Mouse (Mus musculus) ovary, postnatal 36 days (tissue): ENCODE data around the gene Tubb2b.
A peak's percentile ranks its signal among the peaks of the same experiment; 100 is the strongest.

ENCODE experiments used
- DNase-seq: peaks from one replicate; pipeline ENCODE4 v3.0.0; 2022; ENCODE audit warnings: low spot score, mixed read lengths

Tubb2b gene

DNA sequence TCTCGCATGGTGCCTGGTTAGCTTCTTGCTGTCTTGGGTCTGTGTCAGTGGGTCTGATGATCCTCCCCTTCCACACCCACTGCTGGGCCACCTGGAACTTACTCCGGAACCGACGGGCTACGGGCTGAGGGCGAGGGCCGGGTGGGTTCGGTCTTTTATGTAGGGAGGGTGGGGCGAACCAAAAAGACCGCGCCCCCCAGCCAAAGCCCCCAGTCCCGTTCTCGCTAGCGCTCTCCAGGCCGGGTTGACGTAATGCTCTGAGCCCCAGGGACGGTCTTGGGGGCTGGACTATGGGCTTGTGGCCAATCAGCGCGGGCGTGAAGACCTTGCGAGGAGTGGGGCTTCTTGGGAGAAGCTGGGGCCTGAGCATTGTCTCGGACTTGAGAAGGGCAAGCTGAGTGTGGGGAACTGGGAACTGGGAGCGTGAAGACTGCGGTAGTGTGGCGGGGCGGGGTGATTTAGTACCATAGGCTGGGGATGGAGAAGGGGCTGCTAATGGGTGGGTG, at the start of gene Tubb2b:
Gene Tubb2b (minus strand): TSS at position 241 of the 506 bp plus-strand sequence.
- peak; percentile 57 for DNase-seq

DNA sequence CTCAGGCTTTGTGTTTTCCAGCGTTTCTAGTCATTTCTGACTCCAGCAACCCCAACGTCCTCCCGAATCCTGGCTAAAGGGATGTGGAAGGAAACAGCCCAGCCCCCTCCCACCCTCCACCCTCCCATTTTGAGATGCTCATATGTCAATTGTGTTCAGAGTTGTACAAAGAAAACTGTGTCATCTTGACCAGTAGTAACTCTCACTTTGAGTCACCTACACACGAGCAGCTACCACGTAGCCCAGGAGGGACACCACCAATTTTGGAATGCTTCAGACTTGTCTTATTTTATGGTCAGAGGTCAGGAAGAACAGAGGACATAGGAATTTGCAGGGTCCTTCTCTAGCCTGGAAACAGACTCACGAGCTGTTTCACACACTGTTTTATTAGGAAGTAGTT, 43.8 kb upstream of the Tubb2b start:
- no peak for DNase-seq

DNA sequence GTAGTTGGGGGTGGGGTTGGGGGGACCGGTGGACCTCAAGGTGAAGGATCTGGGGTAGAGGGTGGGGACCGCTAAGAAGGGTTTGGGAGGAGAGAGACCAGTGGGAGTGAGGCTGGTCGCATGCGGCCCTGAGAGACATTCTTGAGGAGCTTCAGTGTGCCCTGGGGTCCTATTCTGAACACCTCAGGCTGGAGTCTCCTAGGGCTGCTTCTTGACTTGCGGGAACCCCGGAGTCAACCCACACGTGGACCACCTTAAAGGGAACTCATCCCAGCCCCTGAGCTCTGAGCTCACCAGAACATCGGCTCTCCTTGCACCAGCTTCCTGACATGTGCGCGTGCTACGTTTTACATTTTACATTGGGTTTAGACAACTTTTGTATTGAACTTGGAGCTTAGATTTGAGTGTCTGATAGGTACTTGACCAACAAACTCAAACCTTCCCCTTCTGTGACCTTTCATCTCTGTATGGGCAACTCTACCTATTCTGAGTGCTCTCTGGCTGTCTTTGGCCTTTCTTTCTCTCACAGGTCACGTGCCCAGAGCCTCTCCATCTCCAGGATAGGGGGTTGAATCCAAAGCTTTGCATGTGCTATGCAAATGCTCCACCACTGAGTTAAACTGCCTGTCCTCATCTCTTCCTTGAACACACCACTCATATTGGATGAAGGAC, 33.2 kb upstream of the Tubb2b start:
- no peak for DNase-seq

DNA sequence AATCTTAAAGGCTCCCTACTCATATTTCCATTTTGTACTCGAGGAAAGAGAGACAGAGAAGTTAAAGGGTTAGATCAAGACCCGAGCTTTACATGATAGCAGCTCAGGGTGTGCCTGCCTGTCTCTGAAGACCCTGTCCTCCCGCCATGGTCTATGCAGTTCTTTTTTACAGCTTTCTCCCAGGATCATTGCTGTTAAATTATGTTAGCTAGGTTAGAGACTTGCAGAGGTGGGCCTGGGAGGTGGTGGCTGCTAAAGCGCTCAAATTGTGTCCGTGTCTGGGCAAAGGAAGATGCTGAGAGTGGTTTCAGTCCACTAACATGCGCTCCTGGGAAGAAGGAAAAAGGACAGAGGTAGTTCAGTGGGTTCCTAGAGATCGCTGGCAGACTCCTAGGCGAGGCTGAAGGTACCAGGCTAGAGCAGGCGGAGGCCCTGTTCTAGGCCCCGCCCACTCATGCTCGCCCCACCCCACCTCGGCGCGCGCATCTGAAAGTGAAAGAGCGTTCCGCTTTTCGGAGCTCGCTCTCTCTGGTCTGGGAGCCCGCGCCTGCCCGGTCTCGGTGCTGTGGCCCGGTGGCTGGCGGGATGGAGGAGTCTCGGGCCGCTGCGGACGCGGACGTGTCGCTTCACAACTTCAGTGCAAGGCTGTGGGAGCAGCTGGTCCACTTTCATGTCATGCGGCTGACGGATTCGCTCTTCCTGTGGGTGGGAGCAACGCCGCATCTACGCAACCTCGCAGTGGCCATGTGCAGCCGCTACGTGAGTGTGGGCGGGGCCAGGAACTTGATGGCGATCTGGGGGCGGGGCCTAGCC, 32.4 kb upstream of the Tubb2b start, which contains the start of gene Psmg4:
Gene Psmg4 (plus strand): TSS at position 474 of the 813 bp plus-strand sequence.
- peak; percentile 93 for DNase-seq

DNA sequence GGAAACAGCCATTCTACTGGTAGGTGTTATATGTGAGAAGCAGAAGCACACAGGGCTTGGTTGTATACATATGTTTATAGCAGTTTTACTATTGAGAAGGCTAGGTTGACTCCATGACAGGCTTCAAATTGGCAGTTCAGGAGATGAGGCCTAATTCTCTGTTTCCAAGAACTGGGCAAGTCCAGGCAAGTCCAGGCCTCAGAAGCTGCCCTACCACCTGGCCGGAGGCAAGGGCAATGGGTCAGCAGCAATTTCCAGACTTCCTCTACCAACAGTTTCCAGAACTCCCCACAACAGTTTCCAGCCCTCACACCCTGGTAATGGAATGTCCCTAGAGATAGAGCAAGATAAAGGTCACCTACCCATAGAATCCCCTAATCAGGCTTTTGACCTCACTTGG, 29.7 kb upstream of the Tubb2b start:
- no peak for DNase-seq

DNA sequence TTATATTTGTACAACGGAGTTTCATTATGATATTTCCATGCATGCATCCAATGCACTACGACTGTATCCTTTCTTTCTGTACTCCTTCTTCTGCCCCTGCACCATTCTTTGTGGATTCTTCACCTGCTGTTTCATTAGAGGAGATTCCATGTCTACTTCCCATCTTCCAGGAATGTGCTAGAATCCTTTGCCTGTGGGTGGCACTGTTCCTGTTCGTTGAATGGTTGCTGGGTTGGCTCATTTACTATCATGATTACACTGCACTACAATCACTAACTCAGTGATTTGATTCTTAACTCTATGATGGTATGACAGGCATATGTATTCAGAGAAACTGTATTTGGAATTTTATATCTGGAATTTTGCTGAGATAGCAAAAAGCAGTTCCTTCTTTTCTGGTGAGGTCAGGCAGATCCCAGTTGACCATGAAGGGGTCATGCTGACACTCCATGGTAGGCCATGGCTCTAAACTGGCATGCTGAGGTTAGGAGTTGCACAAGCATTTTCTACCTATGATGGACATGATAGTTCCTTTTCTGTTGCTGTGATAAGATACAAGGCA, 27.4 kb upstream of the Tubb2b start:
- no peak for DNase-seq

DNA sequence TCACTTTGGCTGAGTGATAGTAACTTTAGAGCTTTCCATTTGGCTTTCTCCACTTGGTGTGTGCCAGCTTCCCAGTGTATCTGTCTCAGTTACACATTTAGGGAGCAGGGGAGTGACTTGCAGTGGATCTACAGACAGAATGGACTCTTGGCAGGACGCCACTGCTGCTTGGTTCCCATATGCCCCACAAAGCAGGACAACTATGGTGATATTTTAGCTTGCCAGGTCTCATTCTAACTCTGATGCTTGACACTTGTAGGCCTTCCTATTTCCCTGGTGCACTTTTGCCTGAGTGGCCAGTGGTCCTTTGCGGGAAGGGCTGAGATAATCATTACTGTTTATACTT, 26.5 kb upstream of the Tubb2b start:
- DNase-seq, result peak; percentile 18

DNA sequence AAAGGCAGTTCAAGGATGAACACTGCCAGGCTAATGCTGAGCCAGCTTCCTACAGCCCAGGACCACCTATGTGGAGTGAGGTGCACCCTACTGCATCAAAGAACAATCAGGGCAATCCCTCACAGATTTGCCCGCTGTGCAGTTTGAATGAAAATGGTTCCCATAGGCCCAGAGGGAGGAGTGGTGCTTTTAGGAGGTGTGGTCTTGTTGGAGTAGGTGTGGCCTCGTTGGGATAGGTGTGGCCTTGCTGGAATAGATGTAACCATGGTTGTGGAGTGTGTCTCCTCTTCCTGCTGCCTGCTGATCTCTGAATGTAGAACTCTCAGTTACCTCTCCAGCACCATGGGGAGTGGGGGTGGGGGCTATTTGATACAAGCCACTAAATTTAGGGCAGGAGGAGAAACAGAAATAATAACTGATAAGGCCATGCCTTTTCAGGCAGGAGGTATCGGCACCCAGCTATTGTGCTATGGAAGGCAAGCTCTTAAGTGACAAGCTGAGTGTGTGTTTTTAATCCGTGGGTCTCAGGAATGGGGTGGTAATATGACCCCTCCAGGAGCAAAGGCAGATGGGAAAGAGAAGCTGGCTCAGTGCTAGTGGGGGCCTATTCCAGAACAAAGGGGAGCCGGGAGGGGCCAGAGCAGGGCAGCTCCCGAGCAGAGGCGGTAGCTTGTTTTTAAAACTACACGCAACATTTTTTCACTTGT, 26.0 kb upstream of the Tubb2b start:
- DNase-seq, result no peak

DNA sequence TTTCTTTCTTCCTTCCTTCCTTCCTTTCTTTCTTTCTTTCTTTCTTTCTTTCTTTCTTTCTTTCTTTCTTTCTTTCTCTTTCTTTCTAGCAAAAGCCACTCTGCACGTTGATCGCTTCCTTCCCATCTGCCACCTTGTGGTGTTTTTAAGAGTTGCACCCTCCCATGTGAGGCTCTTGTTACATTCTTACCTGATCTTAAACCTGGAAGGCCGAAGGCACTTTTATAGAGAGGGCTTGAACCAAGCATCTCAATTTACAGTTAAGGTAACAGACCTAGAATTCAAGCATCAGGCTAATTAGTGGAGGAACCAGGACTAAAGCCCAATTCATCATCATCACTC, 24.6 kb upstream of the Tubb2b start:
- DNase-seq, result peak; percentile 28

DNA sequence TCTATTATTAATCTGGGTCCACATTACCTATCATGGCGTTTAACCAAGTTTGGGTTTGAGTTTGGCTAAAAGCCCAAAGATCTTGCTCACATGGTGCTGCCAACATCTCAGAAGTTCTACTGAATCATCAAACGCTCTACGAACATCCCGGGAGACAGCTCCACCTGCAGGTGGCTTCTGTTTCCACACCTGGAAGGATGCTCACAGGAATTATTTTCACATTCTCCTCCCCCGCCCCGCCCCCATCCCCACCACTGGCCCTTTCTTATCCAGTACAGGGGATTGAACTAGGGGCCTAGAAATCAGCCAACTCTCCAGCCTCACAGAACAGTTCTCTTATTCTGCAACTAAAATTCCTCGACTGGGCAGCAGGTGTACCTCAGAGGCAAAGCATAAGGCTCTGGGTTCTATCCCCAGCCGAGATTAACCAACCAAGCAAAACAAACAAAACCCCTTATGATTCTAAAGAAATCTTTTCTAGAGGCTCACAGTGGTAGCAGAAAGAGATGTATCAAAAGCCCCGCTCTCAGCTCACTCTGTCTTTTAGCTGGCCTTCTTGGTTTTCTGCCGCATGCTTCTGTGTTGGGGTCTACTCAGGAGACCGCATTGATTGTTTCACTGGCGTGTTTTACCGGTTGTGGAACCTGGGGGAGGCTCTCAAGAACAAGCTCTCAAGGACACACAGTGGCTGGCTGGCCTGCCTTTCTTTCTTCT, 24.1 kb upstream of the Tubb2b start:
- peak; percentile 72 for DNase-seq

DNA sequence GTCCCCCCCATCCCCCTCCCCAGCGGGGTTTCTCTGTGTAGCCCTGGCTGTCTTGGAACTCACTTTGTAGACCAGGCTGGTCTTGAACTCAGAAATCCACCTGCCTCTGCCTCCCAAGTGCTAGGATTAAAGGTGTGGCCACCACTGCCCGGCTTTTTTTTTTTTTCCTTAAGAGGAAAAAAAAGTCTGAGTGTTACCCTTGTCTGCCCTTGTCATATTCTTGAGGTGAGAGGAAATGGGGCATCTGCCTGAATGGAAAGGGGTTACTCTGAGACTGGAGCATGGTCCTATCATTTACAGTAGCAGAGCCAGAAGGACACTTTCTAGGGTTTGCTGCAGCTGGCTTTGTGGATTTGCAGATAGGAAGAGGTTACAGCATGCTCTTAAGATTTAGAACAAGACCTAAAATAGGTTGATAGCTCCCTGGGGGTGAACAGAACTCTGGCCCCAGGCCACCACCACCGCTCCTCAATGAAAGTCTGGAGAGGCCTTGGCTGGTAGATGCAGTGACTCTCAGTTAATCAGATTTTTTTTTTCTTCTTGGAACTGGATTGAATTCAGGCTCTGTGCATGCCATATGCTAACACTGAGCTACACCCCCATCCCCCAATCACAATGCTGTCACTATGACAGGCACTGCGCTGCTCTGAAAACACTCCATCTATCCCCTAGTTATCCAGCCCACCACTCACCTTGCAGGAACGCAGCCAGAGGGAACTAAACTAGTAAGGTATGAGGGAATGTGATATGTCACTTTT, 23.2 kb upstream of the Tubb2b start:
- no peak for DNase-seq

DNA sequence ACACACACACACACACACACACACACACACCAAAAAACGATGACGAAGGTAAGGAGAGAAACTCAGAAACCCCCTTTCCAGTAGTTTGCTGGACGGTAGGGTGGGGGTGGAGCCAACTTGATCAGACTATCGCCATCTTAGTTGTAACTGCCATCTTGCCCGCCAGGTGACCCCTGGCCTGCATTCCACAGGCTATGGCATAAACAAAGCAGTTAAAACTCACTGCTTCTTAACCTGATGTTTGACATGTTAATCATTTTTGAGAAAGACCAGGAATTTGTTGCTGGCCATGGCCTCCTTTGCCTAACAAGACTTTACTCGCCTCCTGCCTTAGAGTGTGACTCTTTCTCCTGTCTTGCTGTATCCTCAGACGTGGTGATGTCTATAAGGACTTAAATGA, 22.4 kb upstream of the Tubb2b start:
- DNase-seq, result no peak

DNA sequence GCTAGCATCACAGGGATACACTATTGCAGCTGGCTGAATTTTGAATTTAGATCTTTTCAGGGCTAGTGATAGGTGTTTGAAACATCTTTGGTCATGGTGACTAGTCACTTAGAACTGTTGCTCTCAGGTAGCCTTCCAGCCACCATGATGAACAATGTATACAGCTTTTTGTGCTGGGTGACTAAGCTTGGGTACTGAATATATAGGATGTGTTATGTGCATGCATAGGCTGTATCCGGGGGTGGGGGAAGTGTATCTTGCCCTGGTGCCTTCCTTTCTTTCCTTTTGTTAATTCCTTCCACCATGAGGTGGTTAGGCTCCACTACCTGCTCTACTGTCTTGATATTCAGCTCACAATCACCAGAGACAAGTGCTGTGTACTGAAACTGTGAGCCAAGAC, 21.2 kb upstream of the Tubb2b start:
- no peak for DNase-seq

DNA sequence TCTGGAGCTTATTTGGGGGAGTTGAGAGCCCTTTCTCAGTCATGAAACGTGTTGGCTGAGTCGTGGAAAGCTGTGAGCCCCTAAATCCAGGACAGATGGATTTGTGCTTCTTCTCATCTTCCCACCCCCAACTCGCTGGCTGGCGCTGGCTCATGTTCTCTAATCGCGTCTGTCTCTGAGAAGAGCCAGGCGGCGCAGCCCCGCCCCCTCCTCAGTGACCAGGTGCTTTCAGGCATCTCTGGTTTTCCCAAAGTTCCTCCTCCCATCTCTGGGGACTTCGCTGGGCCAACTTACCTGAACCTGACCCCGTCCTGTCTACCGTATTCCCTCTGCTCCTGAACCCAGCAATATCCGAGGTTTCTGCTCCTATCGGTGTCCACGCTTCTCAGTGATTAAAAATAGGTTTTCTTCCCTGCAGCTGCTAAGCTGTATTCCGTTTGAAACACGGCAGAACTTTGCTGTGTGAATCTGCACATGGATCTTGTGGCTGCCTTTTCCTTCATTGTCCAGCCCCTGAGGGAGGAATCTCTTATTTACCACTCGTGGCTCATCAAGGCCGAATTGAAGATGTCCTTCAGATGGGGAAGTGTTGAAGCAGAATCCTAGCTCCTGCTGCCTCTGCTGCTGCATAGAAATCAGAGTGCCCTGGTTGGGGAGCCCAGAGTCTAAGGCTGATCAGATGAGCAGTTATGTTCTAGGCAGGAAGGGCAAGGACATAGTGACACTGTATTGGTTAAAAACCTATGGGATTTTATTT, 20.2 kb upstream of the Tubb2b start:
- DNase-seq, result peak; percentile 41

DNA sequence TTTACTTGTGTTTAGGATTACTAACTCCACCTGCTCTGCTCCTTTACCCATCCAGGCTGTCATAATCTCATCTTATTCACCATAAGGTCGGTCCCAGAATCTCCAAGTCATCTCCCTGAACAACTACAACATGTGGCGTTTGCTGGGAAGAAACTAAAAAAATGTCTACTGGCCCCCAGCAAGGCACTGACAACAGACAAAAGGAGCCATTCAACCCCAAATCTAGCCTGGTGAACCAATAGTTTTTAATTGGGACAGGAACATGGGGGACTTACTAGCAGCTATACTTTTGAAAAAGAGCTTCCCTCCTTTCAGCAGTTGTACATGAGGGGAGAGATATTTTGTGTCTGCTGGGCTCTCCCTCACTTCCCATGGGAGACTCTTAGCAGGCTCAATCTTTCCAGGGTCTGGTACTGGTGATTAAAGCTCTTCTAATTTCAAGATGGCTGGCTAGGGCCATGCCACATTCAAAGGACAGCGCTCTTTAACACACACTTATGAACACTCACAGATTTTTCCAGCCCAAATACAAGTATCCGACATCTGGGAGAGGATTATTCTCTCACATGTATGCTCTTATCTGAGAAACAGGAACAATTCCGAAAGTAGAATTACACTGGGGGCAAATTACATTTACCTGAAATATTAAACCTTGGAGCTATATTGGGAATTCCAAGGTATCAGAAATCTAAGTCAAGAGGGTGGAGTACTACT, 19.4 kb upstream of the Tubb2b start:
- no peak for DNase-seq

DNA sequence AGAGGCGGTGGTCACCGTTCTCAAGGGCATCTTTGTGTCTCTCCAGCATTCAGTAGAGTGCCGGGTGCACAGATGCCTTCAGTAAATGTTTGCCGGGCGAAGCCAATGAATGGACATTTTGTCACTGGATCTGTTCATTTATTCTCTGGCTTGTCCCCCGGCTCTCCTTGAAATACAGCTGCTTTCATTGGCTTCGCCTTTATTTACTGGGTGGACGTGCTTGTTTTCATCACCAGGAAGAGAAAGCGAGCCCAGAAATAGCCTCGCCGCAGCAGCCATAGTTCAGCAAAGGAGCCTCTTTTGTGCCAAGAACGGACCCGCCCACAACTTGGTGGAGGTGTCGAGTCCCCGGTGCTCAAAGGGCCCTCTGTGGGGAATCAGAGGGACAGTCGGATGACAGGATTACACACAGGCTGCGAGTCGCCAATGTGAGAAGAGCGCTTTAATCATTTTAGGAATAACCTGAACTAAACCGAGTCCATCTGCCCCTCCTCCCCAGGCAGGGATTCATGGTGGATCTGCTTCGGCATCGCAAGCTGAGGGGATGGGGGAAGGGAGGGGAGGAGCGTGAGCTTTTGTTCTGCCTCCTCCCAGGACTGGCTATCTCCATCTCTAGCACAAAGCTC, 18.6 kb upstream of the Tubb2b start:
- DNase-seq, result peak; percentile 64

DNA sequence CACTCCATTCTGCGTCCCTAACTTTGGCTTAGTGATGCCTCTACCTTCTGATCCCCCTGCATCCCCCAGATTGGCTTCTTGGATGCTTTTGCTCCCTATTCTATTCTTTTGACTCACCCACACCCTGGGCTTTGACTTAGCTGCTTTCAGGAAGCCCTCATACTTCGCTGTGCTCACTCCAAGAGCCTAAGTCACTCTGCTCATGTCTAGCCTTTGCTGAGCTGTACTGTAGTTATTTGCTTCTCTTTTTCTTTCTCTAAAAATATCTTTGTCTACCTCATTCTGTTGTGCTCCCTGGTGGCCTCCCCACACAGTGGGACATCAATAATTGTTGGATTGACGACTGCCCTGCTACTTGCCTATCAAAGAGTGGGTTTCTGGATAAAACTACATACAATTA, 17.9 kb upstream of the Tubb2b start:
- no peak for DNase-seq

DNA sequence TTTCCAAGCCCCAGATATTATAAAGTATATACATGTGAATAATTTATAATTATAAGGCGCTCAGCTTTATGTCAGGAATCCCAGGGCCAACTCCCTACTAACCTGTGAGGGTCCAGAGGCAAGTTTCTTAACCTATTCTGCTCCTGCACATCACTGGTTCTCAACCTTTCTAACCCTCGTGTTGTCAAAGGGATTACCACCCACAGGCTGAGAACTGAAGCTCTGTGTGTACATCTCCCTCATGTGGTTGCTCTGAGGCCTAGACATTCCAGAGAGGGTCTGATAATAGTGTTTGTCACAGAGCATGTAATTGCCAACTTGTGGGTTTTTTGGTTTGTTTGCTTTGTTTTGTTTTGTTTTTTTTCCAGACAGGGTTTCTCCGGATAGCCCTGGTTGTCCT, 16.6 kb upstream of the Tubb2b start:
- DNase-seq, result no peak

DNA sequence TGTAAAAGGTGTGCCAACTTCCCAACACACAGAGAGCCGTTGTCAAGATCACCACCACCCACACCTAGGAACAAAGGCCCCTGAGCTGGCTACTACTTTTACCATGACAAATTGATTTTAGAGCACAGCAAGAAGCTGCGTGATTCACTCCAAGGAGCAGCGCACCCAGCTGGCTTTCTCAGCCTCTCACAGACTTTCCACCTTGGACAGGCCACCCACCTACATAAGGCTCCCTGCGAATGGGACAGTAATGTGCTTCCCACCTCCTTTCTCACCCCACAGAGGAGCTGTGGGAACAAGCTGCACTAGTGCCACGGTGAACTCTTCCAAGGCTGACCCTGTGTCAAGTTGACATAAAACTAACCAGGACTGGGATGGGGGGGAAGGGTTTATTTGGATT, 13.1 kb upstream of the Tubb2b start:
- no peak for DNase-seq
